Mouse (Mus musculus) lung, postnatal 0 days (tissue): ENCODE measurements around the gene Hoxd4. TPM values are rescaled to one million over a fixed set of nuclear protein-coding genes. Genes with fewer than 3 reads are reported as not detected.
A peak's percentile ranks its signal among the peaks of the same experiment; 100 is the strongest.

ENCODE experiments used
- ATAC-seq: fragments of 200-750 bp; cut with Nextera tagmentation; 2 replicates; pipeline ENCODE4 v1.8.0; 2017; ENCODE audit warnings: moderate library complexity
- DNase-seq: peaks from one replicate; pipeline ENCODE4 v3.0.0-alpha.2; 2016; ENCODE audit warnings: low spot score
- H3K27ac ChIP-seq: fragments of 300-500 bp; sonication (generic); 2 replicates; pipeline ENCODE4 v1.5.1; 2014; ENCODE audit warnings: antibody characterized with exemption, mild to moderate bottlenecking, low read length, mixed read lengths
- H3K27me3 ChIP-seq: fragments of 300-500 bp; sonication (generic); replicated peaks from 2 replicates; pipeline ENCODE4 v1.6.1; 2014; ENCODE audit warnings: low read length, mixed read lengths; ENCODE audit not compliant: insufficient read depth
- H3K36me3 ChIP-seq: fragments of 300-500 bp; sonication (generic); 2 replicates; pipeline ENCODE4 v1.6.1; 2014; ENCODE audit warnings: low read length, mixed read lengths; ENCODE audit not compliant: insufficient read depth
- H3K4me1 ChIP-seq: fragments of 300-500 bp; sonication (generic); 2 replicates; pipeline ENCODE4 v1.6.1; 2014; ENCODE audit warnings: antibody characterized with exemption, low read depth, low read length, mixed read lengths; ENCODE audit not compliant: insufficient read depth
- H3K4me2 ChIP-seq: fragments of 300-500 bp; sonication (generic); replicated peaks from 2 replicates; pipeline ENCODE4 v1.6.1; 2014; ENCODE audit warnings: low read depth, mild to moderate bottlenecking, low read length, moderate library complexity, mixed read lengths
- H3K4me3 ChIP-seq: fragments of 300-500 bp; sonication (generic); 2 replicates; pipeline ENCODE4 v1.5.1; 2014; ENCODE audit warnings: low read depth, low read length
- H3K9ac ChIP-seq: fragments of 300-500 bp; sonication (generic); replicated peaks from 2 replicates; pipeline ENCODE4 v1.6.1; 2014; ENCODE audit warnings: low read depth, mild to moderate bottlenecking
- H3K9me3 ChIP-seq: fragments of 300-500 bp; sonication (generic); 2 replicates; pipeline ENCODE4 v1.6.1; 2016; ENCODE audit warnings: low read length, mixed read lengths
- CTCF ChIP-seq: IDR thresholded peaks from 2 replicates; pipeline ENCODE4 v1.5.1; 2016; ENCODE audit warnings: antibody characterized with exemption, mild to moderate bottlenecking
- EP300 ChIP-seq: IDR thresholded peaks from 2 replicates; pipeline ENCODE4 v1.6.1; 2016; ENCODE audit warnings: antibody characterized with exemption, mild to moderate bottlenecking, control low read depth
- WGBS: fragments of 180-500 bp; shearing (Covaris S2); extraction: QIAGEN DNeasy Blood & Tissue Kit; methylation state at CpG from one replicate; pipeline ENCODE4 v1.1.7; 2014; 5-methylcytosine and 5-hydroxymethylcytosine counted together
- polyA plus RNA-seq: library from polyadenylated mRNA; unstranded; fragments of >200 nt; fragmentation: Nextera tagmentation; extraction: Ambion mirVana; gene quantifications from 2 replicates; pipeline ENCODE4 v1.2.1, GENCODE M21; 2015

Hoxd4 gene
- polyA plus RNA-seq, 1 experiment from 2014 or later = not detected

- Histone ChIP-seq H3K27ac (no peak overlapping the region), H3K4me3 (no peak overlapping the region), H3K9ac (no peak overlapping the region), H3K9me3 (no peaks in the 10 kb centered on the region), H3K4me2 (no peak overlapping the region), H3K27me3 (peaks cover 97% of the 10 kb centered on the region), H3K36me3 (no peaks in the 10 kb centered on the region), H3K4me1 (0 out of 2 replicates have a peak, but pooled peaks cover 5% of the 10 kb centered on the region)
- WGBS = 7% methylated on average over 7 of the region's 7 CpGs
- ATAC-seq = no peak
- DNase-seq = no peak
- TF ChIP-seq CTCF = no peak
- TF ChIP-seq EP300 = no peak
Observed at GRCm38 (mm10) chr2:74695813-74696430, 15.8 kb upstream of the Hoxd4 start.

- H3K9me3 ChIP-seq = no peaks in the 10 kb centered on the region
- no peak overlapping the region for H3K9ac ChIP-seq
- no peak overlapping the region for H3K4me3 ChIP-seq
- ATAC-seq (no peak), DNase-seq (no peak)
- no peak overlapping the region for H3K4me2 ChIP-seq
- 2% methylated on average over 34 of the region's 34 CpGs for WGBS
- 0 out of 2 replicates have a peak, but pooled peaks cover 5% of the 10 kb centered on the region for H3K4me1 ChIP-seq
- no peaks in the 10 kb centered on the region for H3K36me3 ChIP-seq
- TF ChIP-seq EP300 (no peak), CTCF (no peak)
- H3K27me3 ChIP-seq = peaks cover 96% of the 10 kb centered on the region
- H3K27ac ChIP-seq = no peak overlapping the region
Observed at GRCm38 (mm10) chr2:74696442-74697335, 15.0 kb upstream of the Hoxd4 start.

GRCm38 (mm10) chr2:74697567-74698121 lies 14.1 kb upstream of the Hoxd4 start, which contains the start of gene Hoxd9:
Gene Hoxd9 (plus strand): TSS chr2:74697727.
- H3K4me3 ChIP-seq = peak within 1 kb of the TSS; percentile 28
- TF ChIP-seq CTCF (peak; percentile 29; the same call in 1 of the 2 replicates), EP300 (no peak)
- H3K27me3 ChIP-seq = peaks cover 89% of the 10 kb centered on the region
- H3K9ac ChIP-seq = no peak within 1 kb of the TSS
- no peak within 1 kb of the TSS for H3K27ac ChIP-seq
- ATAC-seq (peak; percentile 44), DNase-seq (no peak)
- 0 out of 2 replicates have a peak, but pooled peaks cover 5% of the 10 kb centered on the region for H3K4me1 ChIP-seq
- peak within 1 kb of the TSS; percentile 52 for H3K4me2 ChIP-seq
- no peaks in the 10 kb centered on the region for H3K9me3 ChIP-seq
- no peaks in the 10 kb centered on the region for H3K36me3 ChIP-seq
- WGBS = 1% methylated on average over 35 of the region's 43 CpGs

- Histone ChIP-seq H3K9ac (no peak overlapping the region), H3K4me2 (peak overlapping the region; percentile 52), H3K4me1 (0 out of 2 replicates have a peak, but pooled peaks cover 5% of the 10 kb centered on the region), H3K27ac (no peak overlapping the region), H3K36me3 (no peaks in the 10 kb centered on the region), H3K9me3 (no peaks in the 10 kb centered on the region), H3K4me3 (peak overlapping the region; percentile 28), H3K27me3 (peaks cover 89% of the 10 kb centered on the region)
- WGBS = under 1% methylated on average over 60 of the region's 86 CpGs
- TF ChIP-seq CTCF (no peak), EP300 (no peak)
- DNase-seq = no peak
- ATAC-seq = 0 out of 2 replicates have a peak, but pooled peaks have one; percentile 14
Observed at GRCm38 (mm10) chr2:74698201-74699052, 13.3 kb upstream of the Hoxd4 start.

- H3K4me1 ChIP-seq = 0 out of 2 replicates have a peak, but pooled peaks cover 5% of the 10 kb centered on the region
- ATAC-seq = no peak
- peaks cover 89% of the 10 kb centered on the region for H3K27me3 ChIP-seq
- no peaks in the 10 kb centered on the region for H3K9me3 ChIP-seq
- H3K4me3 ChIP-seq = no peak overlapping the region
- DNase-seq = no peak
- H3K4me2 ChIP-seq = no peak overlapping the region
- TF ChIP-seq EP300 (no peak), CTCF (no peak)
- no peak overlapping the region for H3K9ac ChIP-seq
- H3K27ac ChIP-seq = no peak overlapping the region
- WGBS = 3% methylated on average over 17 of the region's 17 CpGs
- H3K36me3 ChIP-seq = no peaks in the 10 kb centered on the region
Observed at GRCm38 (mm10) chr2:74699053-74699430, 12.7 kb upstream of the Hoxd4 start.
